Mouse (Mus musculus) B cell, adult 2 months (primary cell): Measurements from ENCODE around the gene Glt8d1.

Experiments
- DNase-seq, 2 experiments: peaks; one replicate each; pipeline ENCODE4 v3.0.0; 2022

Gene Glt8d1

DNA sequence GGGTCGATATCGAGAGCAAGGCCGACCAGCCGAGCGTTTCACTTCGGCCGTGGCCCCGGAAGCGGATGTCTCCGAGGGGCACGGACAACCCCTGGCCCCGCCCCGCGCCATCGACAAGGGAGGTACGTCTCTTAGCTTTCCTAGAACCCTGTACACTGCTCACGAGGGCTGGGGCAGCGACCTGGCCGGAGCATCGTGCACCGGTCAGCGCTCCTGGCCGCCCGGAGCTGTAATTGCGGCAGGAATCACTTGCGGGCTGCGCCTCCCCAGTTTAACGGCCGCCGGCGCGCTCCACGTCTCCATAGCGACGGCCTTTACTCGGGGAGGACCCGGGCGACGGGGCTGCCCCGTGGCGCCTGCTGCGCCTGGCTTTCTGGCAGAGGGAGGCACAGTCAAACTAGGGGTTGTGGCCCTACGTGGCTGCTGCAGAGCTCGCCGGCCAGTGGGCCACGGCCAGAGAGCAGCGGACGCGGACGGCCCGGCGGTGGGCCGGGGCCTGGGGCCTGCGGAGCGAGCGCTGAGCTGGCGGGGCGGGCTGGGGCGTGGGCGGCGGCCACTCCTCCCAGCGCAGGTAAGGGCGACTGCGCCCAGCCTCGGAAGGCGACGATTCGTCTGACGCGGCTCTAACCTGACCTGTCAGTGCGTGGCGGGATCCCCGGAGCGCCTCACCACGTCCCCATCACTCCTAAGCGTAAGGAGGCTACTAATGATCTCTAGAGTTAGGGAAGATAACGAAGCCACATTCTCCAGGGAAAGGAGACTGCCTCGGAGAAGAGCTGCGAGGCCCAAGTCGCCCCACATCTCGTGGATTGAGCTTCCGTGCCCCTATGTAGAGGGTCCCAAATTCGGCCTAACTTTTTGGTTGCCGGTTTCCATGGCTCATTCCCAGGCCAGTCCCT is at the start of gene Glt8d1, which contains the start of gene Spcs1:
Gene Glt8d1, plus strand, starts transcription at position 94 of the 899 bp plus-strand sequence.
Gene Spcs1, minus strand, starts transcription at position 366 of the 899 bp plus-strand sequence.
- DNase-seq = peak; percentile 90 to 93

DNA sequence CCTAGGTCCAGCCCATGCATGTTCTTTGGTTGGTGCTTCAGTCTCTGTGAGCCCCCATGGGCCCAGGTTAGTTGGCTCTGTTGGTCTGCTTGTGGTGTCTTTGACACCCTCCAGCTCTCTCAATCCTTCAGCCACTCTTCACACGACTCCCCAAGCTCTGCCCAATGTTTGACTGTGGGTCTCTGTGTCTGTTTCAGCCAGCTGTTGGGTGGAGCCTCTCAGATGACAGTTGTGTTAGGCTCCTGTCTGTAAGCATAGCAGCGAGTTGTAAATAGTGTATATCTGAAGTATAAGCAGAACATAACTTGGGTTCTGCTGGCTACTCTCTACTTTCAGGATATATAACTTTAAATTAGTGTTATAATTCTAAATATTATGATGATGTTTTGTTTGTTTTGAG is 42.7 kb upstream of the Glt8d1 start:
- DNase-seq = no peak

DNA sequence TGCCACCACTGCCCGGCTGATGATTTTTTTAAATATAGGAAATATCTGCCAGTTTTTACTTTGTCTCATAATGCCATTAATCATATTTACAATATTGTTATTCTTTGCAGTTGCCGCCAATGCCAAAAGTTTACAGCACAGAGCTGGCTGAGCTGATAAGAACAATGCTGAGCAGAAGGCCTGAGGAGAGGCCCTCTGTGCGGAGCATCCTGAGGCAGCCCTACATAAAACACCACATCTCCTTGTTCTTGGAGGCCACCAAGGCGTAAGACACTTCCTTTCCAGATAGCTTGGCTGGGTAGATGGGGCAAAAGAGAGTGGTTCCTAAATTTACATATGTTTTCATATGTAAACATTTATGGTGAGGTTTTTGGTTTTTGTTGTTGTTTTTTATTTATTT is 42.2 kb upstream of the Glt8d1 start:
- no peak for DNase-seq

DNA sequence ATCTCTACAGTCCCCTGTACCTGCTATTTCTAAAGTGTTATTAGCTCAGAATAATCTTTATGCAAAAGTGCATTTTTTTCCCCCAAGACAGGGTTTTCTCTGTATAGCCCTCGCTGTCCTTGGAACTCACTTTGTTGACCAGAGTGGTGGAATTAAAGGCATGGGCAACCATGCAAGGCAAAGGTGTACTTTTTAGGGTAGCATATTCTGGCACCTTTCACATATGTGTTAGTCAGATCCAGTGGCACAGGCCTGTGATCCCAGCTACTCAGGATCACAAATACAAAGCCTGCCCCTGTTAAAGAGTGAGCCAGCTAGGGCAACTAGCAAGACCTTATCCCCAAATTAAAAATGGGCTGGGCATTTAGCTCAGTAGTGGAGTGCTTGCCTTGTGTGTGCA is 40.8 kb upstream of the Glt8d1 start:
- no peak for DNase-seq

DNA sequence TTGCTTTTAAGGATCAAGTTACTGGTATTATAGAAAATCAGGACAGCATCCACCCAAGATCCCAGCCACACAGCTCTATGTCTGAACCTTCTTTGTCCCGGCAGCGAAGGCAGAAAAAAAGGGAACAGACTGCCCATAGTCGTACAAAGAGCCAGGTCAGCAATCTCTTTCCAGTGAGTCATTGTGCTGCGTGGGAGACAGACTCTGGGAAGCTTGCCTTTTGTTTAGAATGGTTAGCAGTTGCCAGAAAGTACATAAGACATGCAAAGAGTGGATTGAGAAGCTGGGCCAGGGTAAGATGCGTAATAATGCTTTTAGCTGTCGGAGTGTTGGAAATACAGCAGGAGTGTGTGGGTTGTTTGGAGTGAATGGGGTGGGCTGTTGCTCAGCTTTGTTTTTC is 27.0 kb upstream of the Glt8d1 start:
- no peak for DNase-seq

DNA sequence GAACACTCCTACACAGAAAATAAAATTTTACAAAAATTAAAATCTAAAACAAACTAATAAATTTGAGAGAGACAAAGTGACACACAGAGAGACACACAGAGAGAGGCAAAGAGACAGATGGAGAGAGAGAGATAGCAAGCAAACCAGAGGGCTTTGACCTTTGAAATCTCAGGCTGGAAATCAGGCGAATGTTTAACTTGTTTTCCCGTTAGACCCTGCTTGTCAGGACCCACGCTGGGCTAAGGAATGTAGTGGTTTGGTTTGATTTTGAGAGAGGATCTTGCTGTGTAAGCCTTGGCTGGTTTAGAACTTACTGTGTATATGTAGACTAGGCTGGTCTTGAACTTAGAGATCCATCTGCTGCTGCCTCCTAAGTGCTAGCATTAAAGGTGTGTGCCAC is 25.0 kb upstream of the Glt8d1 start:
- DNase-seq = no peak

DNA sequence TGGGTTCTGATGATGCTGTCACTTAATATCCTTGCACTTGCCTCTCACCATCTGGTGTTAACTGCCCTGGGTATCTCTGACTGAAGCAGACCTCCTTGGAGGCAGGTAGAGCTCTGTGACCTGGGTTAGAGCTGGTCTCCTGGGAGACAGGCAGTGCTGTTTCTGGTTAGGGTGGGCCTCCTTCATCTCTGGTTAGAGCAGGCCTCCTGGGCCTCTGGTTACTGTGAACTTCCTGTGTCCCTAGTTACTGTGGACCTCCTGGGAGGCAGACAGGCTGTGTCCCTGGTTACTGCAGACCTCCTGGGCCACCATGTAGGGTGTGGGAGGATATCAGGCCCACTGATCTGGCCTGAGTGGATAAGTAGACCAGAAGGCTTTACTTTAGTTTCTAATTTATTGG is 4.8 kb upstream of the Glt8d1 start:
- no peak for DNase-seq

DNA sequence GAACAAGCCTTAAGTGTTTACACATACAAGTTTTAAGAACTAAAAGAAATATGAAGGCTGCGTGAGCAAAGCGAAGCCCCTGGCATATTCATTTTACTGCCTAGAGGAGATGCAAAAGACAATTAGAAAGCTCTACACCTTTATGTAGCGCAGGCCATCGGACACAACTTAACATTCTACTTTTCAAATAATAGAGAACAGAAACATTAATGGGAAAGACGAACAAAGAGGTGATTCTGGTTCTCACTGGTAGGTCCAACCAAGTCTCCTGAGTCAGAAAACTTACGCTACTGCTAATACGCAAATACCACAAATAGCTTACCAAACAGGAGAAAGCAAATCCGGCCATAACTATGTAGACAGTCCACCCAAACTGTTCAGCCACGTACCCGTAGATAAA is 844 bp upstream of the Glt8d1 start:
- DNase-seq = no peak

DNA sequence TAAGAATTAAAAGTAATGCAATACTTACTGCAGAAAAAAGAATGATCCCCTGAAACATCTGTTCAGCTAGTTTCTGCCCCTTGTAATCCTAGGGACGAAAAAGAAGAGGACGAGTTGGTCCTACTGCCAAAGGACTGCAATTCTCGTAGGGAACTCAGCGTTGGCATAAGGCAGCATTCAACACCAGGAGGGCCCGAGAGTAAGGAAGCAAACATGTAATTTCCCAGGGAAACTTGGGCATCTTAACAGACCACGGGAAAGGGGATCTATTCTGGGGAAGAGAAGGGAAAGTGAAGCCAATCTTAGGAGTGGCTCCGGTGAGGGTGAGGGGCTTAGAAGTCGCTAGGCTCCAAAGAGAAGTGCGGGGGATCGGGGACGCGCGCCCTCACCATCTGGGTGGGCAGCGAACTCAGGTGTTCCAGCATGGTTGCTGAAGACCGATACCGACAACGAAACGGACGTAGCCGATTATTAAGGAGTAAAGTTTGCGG is 339 bp upstream of the Glt8d1 start:
- DNase-seq = no peak

DNA sequence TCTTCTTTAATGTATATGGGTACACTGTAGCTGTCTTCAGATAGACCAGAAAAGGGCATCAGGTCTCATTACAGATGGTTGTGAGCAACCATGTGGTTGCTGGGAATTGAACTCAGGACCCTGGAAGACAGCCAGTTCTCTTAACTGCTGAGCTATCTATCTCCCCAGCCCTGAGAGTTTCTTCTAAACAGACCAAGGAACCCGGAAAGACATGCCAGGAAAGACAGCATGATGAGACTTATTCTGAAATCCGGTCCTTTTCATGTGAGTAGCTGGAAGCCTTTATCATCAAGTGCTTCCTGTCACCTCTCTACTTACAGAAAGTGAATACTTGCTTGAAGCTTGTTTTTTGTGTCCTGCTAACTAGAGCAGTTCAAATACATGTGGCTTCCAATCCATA is 3.3 kb downstream of the Glt8d1 start:
- no peak for DNase-seq

DNA sequence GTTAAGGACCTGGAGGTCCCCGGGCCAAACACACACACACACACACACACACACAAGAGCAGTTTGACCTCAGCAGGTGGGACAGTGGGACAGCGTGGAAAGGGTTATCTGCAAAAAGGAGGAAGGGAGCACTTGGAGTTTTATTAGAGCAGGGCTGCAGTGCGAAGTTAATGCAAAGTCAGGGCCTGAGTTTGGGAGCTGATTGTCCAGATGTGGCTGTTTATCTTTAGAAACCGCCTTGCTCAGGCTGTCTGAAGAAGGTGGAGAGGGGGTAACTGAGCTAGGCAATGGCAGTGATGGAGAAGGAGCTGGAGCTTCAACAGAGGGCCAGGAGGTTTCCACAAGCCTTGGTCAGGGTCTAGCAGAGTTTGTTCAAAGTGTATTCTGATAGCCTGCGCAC is 5.6 kb downstream of the Glt8d1 start:
- DNase-seq = no peak

DNA sequence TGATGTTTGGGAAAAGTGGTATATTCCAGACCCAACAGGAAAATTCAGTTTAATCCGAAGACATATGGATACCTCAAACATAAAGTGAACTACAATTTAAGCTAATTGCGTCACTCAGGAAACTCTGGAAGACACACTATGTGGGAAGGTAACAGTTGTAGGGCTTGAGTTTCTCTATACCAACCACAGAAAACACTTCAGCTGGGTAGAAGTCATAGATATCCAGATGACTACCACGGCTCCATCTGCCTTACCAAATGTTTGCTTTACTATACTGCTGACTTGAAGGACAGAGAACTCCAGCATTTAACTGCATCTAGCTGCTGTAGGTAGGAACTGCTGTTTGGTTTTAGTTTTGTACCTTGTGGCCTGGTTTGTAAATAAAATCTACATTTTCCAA is 10.4 kb downstream of the Glt8d1 start:
- DNase-seq = no peak

DNA sequence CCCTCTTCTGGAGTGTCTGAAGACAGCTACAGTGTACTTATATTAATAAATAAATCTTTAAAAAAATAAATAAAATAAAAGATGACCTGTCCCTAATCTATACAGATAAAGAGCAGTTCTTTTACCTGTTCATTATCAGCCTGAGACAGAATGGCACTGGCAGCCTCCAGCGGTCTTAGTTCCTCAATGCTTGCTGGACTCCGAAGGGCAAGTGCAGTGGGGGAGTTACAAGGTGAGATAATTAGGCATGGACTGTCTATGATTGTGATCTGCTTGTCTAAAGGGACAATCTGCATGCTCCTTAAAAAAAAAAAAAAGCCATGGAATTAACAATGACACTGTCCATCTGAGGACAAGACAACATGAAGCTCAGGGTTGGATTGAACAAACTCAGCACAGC is 12.7 kb downstream of the Glt8d1 start:
- DNase-seq = no peak

DNA sequence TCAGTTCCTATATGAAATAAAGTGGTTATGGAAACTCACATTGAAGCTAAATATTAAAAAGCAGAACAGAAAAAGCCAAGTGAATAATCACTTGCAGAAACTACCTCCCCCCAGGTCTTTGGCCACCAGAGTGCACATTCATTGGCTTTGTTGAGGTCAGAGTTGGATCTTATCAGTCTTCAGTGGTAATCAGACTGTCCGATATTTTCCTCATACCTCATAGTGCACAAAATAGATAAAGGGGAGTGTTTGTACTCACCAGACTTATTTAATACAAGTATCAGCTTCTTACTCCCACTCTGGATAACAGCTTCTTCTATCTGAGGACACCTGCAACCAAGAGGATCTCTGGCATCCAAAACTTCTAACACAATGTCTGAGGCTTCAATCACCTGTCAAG is 14.9 kb downstream of the Glt8d1 start:
- no peak for DNase-seq

DNA sequence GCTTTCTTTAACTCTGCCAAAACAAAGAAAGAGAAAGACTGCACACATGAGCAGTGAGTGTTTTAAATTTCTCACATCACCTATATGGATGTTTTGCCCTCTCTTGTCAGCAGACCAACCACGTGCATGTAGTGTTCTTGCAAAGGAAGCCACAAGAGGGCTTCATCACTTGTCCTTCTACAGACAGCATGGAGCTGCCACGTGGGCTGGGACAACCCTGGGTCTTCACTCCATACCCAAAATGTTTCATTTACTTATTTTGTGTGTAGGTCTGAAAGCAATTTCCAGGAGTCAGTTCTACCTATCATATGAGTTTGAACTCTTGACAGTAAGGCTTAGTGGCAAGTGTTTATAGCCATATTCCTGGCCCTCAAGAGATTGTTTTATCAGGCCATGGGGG is 16.7 kb downstream of the Glt8d1 start:
- DNase-seq = peak; percentile 40 to 44

DNA sequence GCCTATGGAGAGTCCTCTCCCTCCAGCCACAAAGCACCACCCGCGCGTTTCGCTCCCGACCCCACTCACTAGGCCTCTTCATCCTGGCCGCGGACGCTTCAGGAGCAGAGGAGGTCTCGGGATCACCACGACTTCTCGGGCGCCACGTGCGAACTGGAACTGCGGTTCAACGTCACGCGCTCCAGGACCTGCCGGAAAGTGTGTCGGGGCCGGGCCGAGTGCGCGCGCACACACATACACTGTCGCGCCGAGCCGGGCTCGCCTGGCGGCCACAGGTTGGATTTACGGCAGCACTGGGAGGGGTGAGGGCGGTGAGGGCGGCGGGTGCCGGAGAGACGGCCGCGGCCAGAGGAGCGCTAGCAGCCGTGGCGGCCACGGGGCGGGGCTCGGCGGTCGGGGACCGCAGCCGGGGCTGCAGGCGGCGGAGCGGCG is 17.7 kb downstream of the Glt8d1 start, which contains the start of the genes Pbrm1 and Gnl3:
Gene Pbrm1, plus strand, starts transcription at position 279 of the 432 bp plus-strand sequence.
Gene Gnl3, minus strand, starts transcription at position 293 of the 432 bp plus-strand sequence.
- DNase-seq = peak; percentile 97

DNA sequence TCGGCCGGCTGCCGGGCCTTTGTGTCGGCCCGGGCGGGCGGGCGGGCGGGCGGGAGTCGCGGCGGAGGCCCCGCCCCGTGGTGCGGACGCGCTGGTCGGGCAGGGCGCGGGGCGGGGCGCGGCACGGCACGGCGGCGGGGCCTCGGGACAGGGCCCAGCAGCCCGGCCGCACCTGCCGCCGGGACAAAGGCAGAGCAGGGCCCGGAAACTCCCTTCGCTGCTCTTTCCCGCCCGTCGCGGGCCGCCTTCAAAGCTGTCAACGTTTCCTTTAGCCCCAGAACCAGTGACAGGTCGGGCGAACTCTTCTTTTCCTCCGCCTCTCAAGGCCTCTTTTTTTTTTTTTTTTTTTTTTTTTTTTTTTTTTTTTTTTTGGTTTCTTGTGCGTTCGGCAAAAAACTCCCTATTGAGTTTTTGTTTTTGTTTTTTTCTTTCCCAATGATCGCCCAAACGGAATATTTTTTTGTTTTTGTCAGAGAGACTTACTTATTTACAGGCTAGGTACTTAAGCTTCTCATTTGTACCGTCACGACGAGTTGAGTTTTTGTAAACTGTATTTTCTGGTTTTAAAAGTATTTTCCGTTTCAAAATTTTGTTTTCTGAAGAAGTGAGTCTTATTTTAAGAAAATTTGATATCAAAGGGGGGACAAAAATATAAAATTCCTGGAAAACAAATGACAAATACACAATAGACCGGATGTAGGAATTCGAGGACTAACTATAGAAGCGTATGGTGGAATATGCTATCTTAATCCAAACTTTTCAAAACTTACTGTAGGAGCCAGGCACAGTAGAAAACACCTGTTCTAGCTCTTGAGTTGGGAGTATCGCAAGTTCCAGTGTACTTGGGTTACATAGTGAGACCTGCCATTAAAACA is 18.4 kb downstream of the Glt8d1 start:
- peak; percentile 85 for DNase-seq

DNA sequence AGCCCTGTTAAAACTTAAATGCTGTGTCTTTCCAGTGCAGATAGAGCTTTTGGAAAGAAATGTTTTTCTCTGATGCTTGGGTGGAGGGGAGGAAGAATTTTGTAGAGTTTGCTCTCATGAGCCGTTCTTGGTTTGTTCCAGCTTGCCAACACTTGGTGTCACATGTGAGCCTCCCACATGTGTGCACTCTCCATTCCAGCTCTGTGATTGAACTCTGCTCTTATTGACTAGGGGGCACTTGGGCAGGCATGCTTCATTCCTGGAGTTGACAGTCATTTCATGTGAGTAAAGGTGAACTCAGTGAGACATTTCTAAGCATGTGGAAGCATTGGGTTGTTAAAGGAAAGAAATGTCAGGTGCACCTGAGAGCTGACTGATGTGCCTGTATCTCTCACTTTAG is 21.4 kb downstream of the Glt8d1 start:
- DNase-seq = no peak

DNA sequence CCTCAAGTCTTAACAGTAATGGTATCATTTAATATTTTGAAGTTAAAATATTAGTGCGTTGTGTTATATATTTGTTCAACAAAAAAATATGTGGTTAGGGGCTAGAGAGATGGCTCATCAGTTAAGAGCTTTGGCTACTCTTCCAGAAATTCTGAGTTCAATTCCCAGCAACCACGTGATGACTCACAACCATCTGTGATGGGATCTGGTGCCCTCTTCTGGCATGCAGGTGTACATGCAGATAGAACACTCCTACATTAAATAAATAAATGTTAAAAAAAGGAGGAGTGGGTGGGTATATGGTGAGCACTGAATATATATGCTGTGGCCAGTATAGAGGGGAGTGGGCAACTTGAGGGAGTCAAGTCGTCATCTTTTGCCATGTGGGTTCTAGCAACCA is 24.6 kb downstream of the Glt8d1 start:
- DNase-seq = peak; percentile 56 to 58

DNA sequence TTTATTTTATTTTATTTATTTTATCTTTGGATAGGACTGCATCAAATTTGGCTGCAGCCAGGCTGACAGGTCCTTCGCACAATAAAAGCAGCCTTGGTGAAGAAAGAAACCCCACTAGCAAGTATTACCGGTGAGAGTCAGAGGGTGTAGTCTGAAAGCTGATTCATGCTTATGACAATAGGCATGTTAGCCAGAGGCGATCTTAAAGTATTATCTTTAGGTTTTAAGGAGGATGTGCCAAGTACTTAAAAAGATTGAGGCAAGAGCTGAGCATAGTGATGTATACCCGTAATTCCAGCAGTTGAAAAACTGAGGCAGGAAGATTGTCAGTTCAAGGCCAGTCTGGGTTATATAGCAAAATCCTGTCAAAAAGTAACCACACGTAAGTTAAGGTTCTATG is 44.1 kb downstream of the Glt8d1 start:
- no peak for DNase-seq

DNA sequence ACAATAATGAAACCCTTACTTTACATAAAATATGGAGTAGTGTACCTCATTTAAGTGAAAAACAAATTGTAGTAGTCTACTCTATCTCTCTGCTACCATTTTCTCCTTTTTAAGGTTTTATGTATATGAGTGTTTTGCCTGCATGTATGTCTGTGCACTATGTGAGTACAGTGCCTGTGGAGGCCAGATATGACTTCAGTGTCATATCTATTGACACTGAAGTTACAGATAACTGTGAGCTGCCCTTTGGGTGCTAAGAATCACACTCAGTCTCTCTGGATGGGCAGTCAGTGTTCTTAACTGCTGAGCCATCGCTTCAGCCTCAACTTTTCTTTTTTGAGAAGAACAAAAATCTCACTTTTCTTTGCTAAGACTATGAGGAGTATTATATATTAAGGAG is 44.6 kb downstream of the Glt8d1 start:
- DNase-seq = no peak
